Mouse (Mus musculus) liver, embryonic 13.5 days (tissue): ENCODE results near the gene Spta1. TPM values are rescaled to one million over a fixed set of nuclear protein-coding genes. Genes with fewer than 3 reads are reported as not detected.

Source experiments
- ATAC-seq: fragments of 200-750 bp; cut with Nextera tagmentation; 2 replicates; pipeline ENCODE4 v1.8.0; 2017; ENCODE audit warnings: low read depth, mild to moderate bottlenecking, moderate number of reproducible peaks, moderate library complexity
- DNase-seq: peaks from one replicate; pipeline ENCODE4 v3.0.0; 2022
- H3K27ac ChIP-seq: fragments of 300-500 bp; sonication (generic); 2 replicates; pipeline ENCODE4 v1.5.1; 2015; ENCODE audit warnings: moderate library complexity, mild to moderate bottlenecking, inconsistent platforms
- H3K27me3 ChIP-seq: fragments of 300-500 bp; sonication (generic); 2 replicates; pipeline ENCODE4 v1.6.1; 2015; ENCODE audit warnings: mild to moderate bottlenecking, inconsistent platforms
- H3K36me3 ChIP-seq: fragments of 300-500 bp; sonication (generic); 2 replicates; pipeline ENCODE4 v1.6.1; 2015; ENCODE audit warnings: mild to moderate bottlenecking, inconsistent platforms
- H3K4me1 ChIP-seq: fragments of 300-500 bp; sonication (generic); replicated peaks from 2 replicates; pipeline ENCODE4 v1.6.1; 2015; ENCODE audit warnings: inconsistent platforms
- H3K4me2 ChIP-seq: fragments of 300-500 bp; sonication (generic); 2 replicates; pipeline ENCODE4 v1.6.1; 2015; ENCODE audit warnings: inconsistent platforms, mild to moderate bottlenecking, moderate library complexity
- H3K4me3 ChIP-seq: fragments of 300-500 bp; sonication (generic); replicated peaks from 2 replicates; pipeline ENCODE4 v1.5.1; 2015; ENCODE audit warnings: mild to moderate bottlenecking, inconsistent platforms
- H3K9ac ChIP-seq: fragments of 300-500 bp; sonication (generic); 2 replicates; pipeline ENCODE4 v1.6.1; 2015; ENCODE audit warnings: mild to moderate bottlenecking, inconsistent platforms
- H3K9me3 ChIP-seq: fragments of 300-500 bp; sonication (generic); replicated peaks from 2 replicates; pipeline ENCODE4 v1.6.1; 2016; ENCODE audit warnings: inconsistent platforms
- WGBS: fragments of 180-500 bp; shearing (Covaris S2); methylation state at CpG from one replicate; pipeline ENCODE4 v1.1.7; 2015; ENCODE audit not compliant: insufficient replicate concordance; 5-methylcytosine and 5-hydroxymethylcytosine counted together
- polyA plus RNA-seq: library from polyadenylated mRNA; unstranded; fragments of >200 nt; fragmentation: Nextera tagmentation; extraction: Ambion mirVana; gene quantifications from 2 replicates; pipeline ENCODE4 v1.2.1, GENCODE M21; 2015

Spta1 gene
- polyA plus RNA-seq, 1 experiment from 2014 or later, result 25.7 TPM

DNA sequence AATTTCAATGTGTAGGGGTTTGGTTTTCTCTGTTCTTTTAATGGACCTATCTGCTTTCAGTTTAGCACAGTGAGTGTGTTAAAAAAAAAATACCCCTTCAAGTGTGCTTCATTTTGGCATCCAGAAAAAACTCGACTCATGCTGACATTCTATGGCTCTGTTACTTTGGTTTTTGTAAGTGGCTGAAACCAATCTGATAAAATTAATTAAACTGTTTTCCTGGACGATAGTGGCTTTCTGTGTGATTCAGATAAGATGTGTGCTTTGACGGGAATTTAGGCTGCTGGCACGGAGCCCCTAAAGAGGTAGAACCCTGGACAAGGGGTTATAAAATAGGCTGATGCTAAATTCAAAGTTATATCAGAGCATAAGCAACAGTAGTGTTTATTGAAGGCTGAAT is 96.6 kb downstream of the Spta1 start:
- Histone ChIP-seq H3K27ac (no peak overlapping the region), H3K4me1 (no peaks in the 10 kb centered on the region), H3K4me3 (no peak overlapping the region), H3K9ac (no peak overlapping the region), H3K9me3 (no peaks in the 10 kb centered on the region), H3K36me3 (no peaks in the 10 kb centered on the region), H3K27me3 (no peaks in the 10 kb centered on the region), H3K4me2 (no peak overlapping the region)
- ATAC-seq (no peak), DNase-seq (no peak)
- WGBS, result 27% methylated on average over 4 of the region's 4 CpGs

DNA sequence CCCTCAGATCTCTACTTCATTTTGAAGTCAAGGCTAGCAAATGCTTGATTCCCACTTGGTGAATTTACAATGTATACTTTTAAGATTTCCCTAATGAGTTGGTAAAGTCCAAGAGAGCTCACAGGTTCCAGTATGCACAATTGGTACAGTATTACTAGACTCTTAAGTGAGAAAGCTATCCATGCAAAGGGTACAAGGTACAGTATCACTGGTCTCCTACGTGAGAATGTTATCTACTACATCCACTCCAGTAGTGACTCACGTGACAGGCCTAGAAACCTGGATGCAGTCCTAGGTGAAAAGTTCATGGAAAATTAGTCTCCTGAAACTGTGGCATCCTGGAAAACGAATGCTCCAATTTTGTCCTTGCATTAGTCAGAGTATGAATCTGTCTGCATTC is 98.1 kb downstream of the Spta1 start:
- no peak for ATAC-seq
- Histone ChIP-seq H3K4me2 (no peak overlapping the region), H3K36me3 (no peaks in the 10 kb centered on the region), H3K27me3 (no peaks in the 10 kb centered on the region), H3K9me3 (no peaks in the 10 kb centered on the region), H3K27ac (no peak overlapping the region), H3K4me3 (no peak overlapping the region), H3K4me1 (no peaks in the 10 kb centered on the region), H3K9ac (no peak overlapping the region)
- no peak for DNase-seq
- 46% methylated on average over 3 of the region's 3 CpGs for WGBS

Other genes with a start within 250 kb of the Spta1 start
- 3.2 and 5.1 TPM in 2 replicates for gene Mndal, start 230.3 kb upstream of the Spta1 start, polyA plus RNA-seq
- 2.6 and 3.9 TPM in 2 replicates for gene Ifi203, start 230.1 kb upstream of the Spta1 start, polyA plus RNA-seq
- not detected in 2 replicates for gene Ifi202b, start 190.0 kb upstream of the Spta1 start, polyA plus RNA-seq
- 0.27 and 0.82 TPM in 2 replicates for gene Ifi205, start 141.0 kb upstream of the Spta1 start, polyA plus RNA-seq
- gene Olfr433, start 132.1 kb upstream of the Spta1 start, polyA plus RNA-seq, result 0.07 and 0.14 TPM in 2 replicates
- not detected in 2 replicates for gene Olfr432, start 123.6 kb upstream of the Spta1 start, polyA plus RNA-seq
- not detected in 2 replicates for gene Olfr430, start 106.2 kb upstream of the Spta1 start, polyA plus RNA-seq
- gene Olfr429, start 88.4 kb upstream of the Spta1 start, polyA plus RNA-seq, result not detected in 2 replicates
- gene Olfr427, start 75.9 kb upstream of the Spta1 start, polyA plus RNA-seq, result not detected in 2 replicates
- not detected in 2 replicates for gene Olfr231, start 51.6 kb upstream of the Spta1 start, polyA plus RNA-seq
- not detected in 2 replicates for gene Olfr424, start 41.3 kb upstream of the Spta1 start, polyA plus RNA-seq
- 0.58 and 0.64 TPM in 2 replicates for gene Olfr420, start 17.1 kb upstream of the Spta1 start, polyA plus RNA-seq
- 0.08 and 0.09 TPM in 2 replicates for gene Olfr419, start 79.3 kb downstream of the Spta1 start, polyA plus RNA-seq
- not detected in 2 replicates for gene Mptx1, start 157.7 kb downstream of the Spta1 start, polyA plus RNA-seq
- gene Olfr417, start 192.3 kb downstream of the Spta1 start, polyA plus RNA-seq, result not detected in 2 replicates
- gene Olfr248, start 218.3 kb downstream of the Spta1 start, polyA plus RNA-seq, result not detected in 2 replicates